Mouse (Mus musculus) CH12.LX (cell line): Measurements from ENCODE around the gene Ppy. TPM values are rescaled to one million over a fixed set of nuclear protein-coding genes. Genes with fewer than 3 reads are reported as not detected.

Experiments
- DNase-seq: peaks from one replicate; pipeline ENCODE4 v3.0.0-alpha.2; 2013; ENCODE audit errors: extremely low read depth
- H3K27ac ChIP-seq: 2 replicates; pipeline ENCODE4 v1.5.1; 2012; ENCODE audit warnings: low read depth, mild to moderate bottlenecking, control low read depth, moderate library complexity; ENCODE audit not compliant: insufficient read depth
- H3K27me3 ChIP-seq: replicated peaks from 2 replicates; pipeline ENCODE3; 2012; ENCODE audit warnings: inconsistent platforms
- H3K36me3 ChIP-seq, 2 experiments: replicated peaks in 1 of 2; 2 replicates each; pipeline versions ENCODE3 to v1.6.1; 2012; ENCODE audit warnings: inconsistent platforms in 1 of 2, low read length in 1 of 2, mild to moderate bottlenecking in 1 of 2, mixed read lengths in 1 of 2, moderate library complexity in 1 of 2; ENCODE audit not compliant: control insufficient read depth in 1 of 2, insufficient read depth in 1 of 2
- H3K4me1 ChIP-seq, 2 experiments: 2 replicates each; pipeline ENCODE4 v1.6.1; 2012; ENCODE audit warnings: inconsistent platforms in 1 of 2, moderate library complexity in 1 of 2; ENCODE audit not compliant: insufficient read depth in 2 of 2, control insufficient read depth in 1 of 2
- H3K4me2 ChIP-seq: 2 replicates; pipeline ENCODE4 v1.6.1; 2012; ENCODE audit warnings: low read depth, mild to moderate bottlenecking, control low read depth; ENCODE audit not compliant: poor library complexity, insufficient read depth, severe bottlenecking
- H3K4me3 ChIP-seq, 3 experiments: fragments of 150-350 bp in 1 of 3; sonication (generic) in 1 of 3; replicated peaks in 1 of 3; 2 replicates each; pipeline versions ENCODE3 to v1.5.1; 2011 to 2012; ENCODE audit warnings: low read depth in 2 of 3, low read length in 2 of 3, mild to moderate bottlenecking in 2 of 3, moderate library complexity in 2 of 3, control low read depth in 1 of 3, improper control_type of control experiment in 1 of 3, inconsistent platforms in 1 of 3, mixed read lengths in 1 of 3; ENCODE audit not compliant: poor library complexity in 1 of 3
- H3K79me2 ChIP-seq: replicated peaks from 2 replicates; pipeline ENCODE4 v1.6.1; 2012; ENCODE audit warnings: mild to moderate bottlenecking, moderate library complexity; ENCODE audit not compliant: control insufficient read depth, poor library complexity, insufficient read depth, severe bottlenecking; ENCODE audit errors: extremely low read depth
- H3K9ac ChIP-seq: 2 replicates; pipeline ENCODE4 v1.6.1; 2012; ENCODE audit warnings: low read depth, mild to moderate bottlenecking, control low read depth, moderate library complexity; ENCODE audit not compliant: insufficient read depth
- H3K9me3 ChIP-seq: replicated peaks from 2 replicates; pipeline ENCODE3; 2012; ENCODE audit warnings: low read length, inconsistent platforms, mixed read lengths
- BHLHE40 ChIP-seq: IDR thresholded peaks from 2 replicates; pipeline ENCODE4 v1.6.1; 2011; ENCODE audit warnings: mild to moderate bottlenecking, low read depth, low read length, improper control_type of control experiment
- CHD1 ChIP-seq: IDR thresholded peaks from 2 replicates; pipeline ENCODE4 v1.6.1; 2012; ENCODE audit warnings: low read depth, low read length, improper control_type of control experiment, inconsistent platforms
- CHD2 ChIP-seq: IDR thresholded peaks from 2 replicates; pipeline ENCODE4 v1.6.1; 2011; ENCODE audit warnings: low read length, improper control_type of control experiment
- CTCF ChIP-seq, 2 experiments: IDR thresholded peaks in 1 of 2; conservative IDR thresholded peaks in 1 of 2; 2 replicates each; pipeline ENCODE4 v1.5.1; 2011 to 2012; ENCODE audit warnings: low read depth in 2 of 2, low read length in 2 of 2, improper control_type of control experiment in 1 of 2, inconsistent platforms in 1 of 2, mild to moderate bottlenecking in 1 of 2, moderate library complexity in 1 of 2
- E2F4 ChIP-seq: IDR thresholded peaks from 2 replicates; pipeline ENCODE4 v1.6.1; 2011; ENCODE audit warnings: low read depth, low read length, improper control_type of control experiment; ENCODE audit not compliant: insufficient replicate concordance
- ELF1 ChIP-seq: IDR thresholded peaks from 2 replicates; pipeline ENCODE4 v1.6.1; 2014; ENCODE audit warnings: low read depth, mild to moderate bottlenecking, inconsistent platforms, low read length, improper control_type of control experiment
- EP300 ChIP-seq: IDR thresholded peaks from 2 replicates; pipeline ENCODE4 v1.6.1; 2011; ENCODE audit warnings: low read length, improper control_type of control experiment
- ETS1 ChIP-seq: conservative IDR thresholded peaks from 2 replicates; pipeline ENCODE4 v1.6.1; 2012; ENCODE audit warnings: low read depth, mild to moderate bottlenecking, inconsistent platforms, low read length, improper control_type of control experiment, moderate library complexity
- GABPA ChIP-seq: IDR thresholded peaks from 2 replicates; pipeline ENCODE4 v1.6.1; 2012; ENCODE audit warnings: low read depth, low read length, improper control_type of control experiment, inconsistent platforms; ENCODE audit not compliant: insufficient replicate concordance
- HCFC1 ChIP-seq: IDR thresholded peaks from 2 replicates; pipeline ENCODE4 v1.6.1; 2012; ENCODE audit warnings: low read depth, mild to moderate bottlenecking, inconsistent platforms, low read length, improper control_type of control experiment
- IRF4 ChIP-seq: IDR thresholded peaks from 2 replicates; pipeline ENCODE4 v1.6.1; 2014; ENCODE audit warnings: low read depth, mild to moderate bottlenecking, inconsistent platforms, low read length, improper control_type of control experiment
- JUN ChIP-seq: IDR thresholded peaks from 2 replicates; pipeline ENCODE4 v1.6.1; 2011; ENCODE audit warnings: low read depth, mild to moderate bottlenecking, low read length, improper control_type of control experiment, moderate library complexity; ENCODE audit not compliant: insufficient read depth
- JUND ChIP-seq: conservative IDR thresholded peaks from 2 replicates; pipeline ENCODE4 v1.6.1; 2011; ENCODE audit warnings: low read depth, low read length, improper control_type of control experiment
- KAT2A ChIP-seq: IDR thresholded peaks from 2 replicates; pipeline ENCODE4 v1.6.1; 2012; ENCODE audit warnings: low read length, improper control_type of control experiment, inconsistent platforms; ENCODE audit not compliant: insufficient replicate concordance
- MAFK ChIP-seq: IDR thresholded peaks from 2 replicates; pipeline ENCODE4 v1.6.1; 2011; ENCODE audit warnings: low read length, improper control_type of control experiment; ENCODE audit not compliant: insufficient replicate concordance
- MAX ChIP-seq: IDR thresholded peaks from 2 replicates; pipeline ENCODE4 v1.6.1; 2011; ENCODE audit warnings: low read length, improper control_type of control experiment
- MAZ ChIP-seq: IDR thresholded peaks from 2 replicates; pipeline ENCODE4 v1.6.1; 2012; ENCODE audit warnings: low read depth, mild to moderate bottlenecking, inconsistent platforms, low read length, improper control_type of control experiment, moderate library complexity
- MEF2A ChIP-seq: IDR thresholded peaks from 2 replicates; pipeline ENCODE4 v1.6.1; 2014; ENCODE audit warnings: low read depth, mild to moderate bottlenecking, inconsistent platforms, low read length, improper control_type of control experiment, borderline replicate concordance
- MXI1 ChIP-seq: IDR thresholded peaks from 2 replicates; pipeline ENCODE4 v1.6.1; 2011; ENCODE audit warnings: mild to moderate bottlenecking, low read depth, low read length, improper control_type of control experiment
- MYC ChIP-seq: IDR thresholded peaks from 2 replicates; pipeline ENCODE4 v1.6.1; 2011; ENCODE audit warnings: low read depth, mild to moderate bottlenecking, improper control_type of control experiment, low read length
- NELFE ChIP-seq: IDR thresholded peaks from 2 replicates; pipeline ENCODE4 v1.6.1; 2011; ENCODE audit warnings: low read depth, low read length, improper control_type of control experiment
- NRF1 ChIP-seq: IDR thresholded peaks from 2 replicates; pipeline ENCODE4 v1.6.1; 2014; ENCODE audit warnings: low read depth, mild to moderate bottlenecking, inconsistent platforms, low read length, improper control_type of control experiment, moderate library complexity
- PAX5 ChIP-seq: IDR thresholded peaks from 2 replicates; pipeline ENCODE4 v1.6.1; 2012; ENCODE audit warnings: low read length, inconsistent platforms, mixed read lengths
- POLR2A ChIP-seq: IDR thresholded peaks from 2 replicates; pipeline ENCODE4 v1.6.1; 2011; ENCODE audit warnings: low read depth, mild to moderate bottlenecking, improper control_type of control experiment, low read length
- POLR2AphosphoS2 ChIP-seq: IDR thresholded peaks from 2 replicates; pipeline ENCODE4 v1.6.1; 2011; ENCODE audit warnings: low read depth, low read length, improper control_type of control experiment
- RAD21 ChIP-seq: IDR thresholded peaks from 2 replicates; pipeline ENCODE4 v1.6.1; 2011; ENCODE audit warnings: low read depth, mild to moderate bottlenecking, low read length, improper control_type of control experiment, moderate library complexity
- RCOR1 ChIP-seq: conservative IDR thresholded peaks from 2 replicates; pipeline ENCODE4 v1.6.1; 2012; ENCODE audit warnings: low read depth, mild to moderate bottlenecking, inconsistent platforms, low read length, improper control_type of control experiment
- SIN3A ChIP-seq: IDR thresholded peaks from 2 replicates; pipeline ENCODE4 v1.6.1; 2012; ENCODE audit warnings: low read length, improper control_type of control experiment, inconsistent platforms
- SMC3 ChIP-seq: IDR thresholded peaks from 2 replicates; pipeline ENCODE4 v1.6.1; 2011; ENCODE audit warnings: low read depth, low read length, improper control_type of control experiment
- TBP ChIP-seq: conservative IDR thresholded peaks from 2 replicates; pipeline ENCODE4 v1.6.1; 2011; ENCODE audit warnings: low read depth, low read length, improper control_type of control experiment
- TCF12 ChIP-seq: IDR thresholded peaks from 2 replicates; pipeline ENCODE4 v1.6.1; 2014; ENCODE audit warnings: low read depth, mild to moderate bottlenecking, inconsistent platforms, low read length, improper control_type of control experiment
- UBTF ChIP-seq: IDR thresholded peaks from 2 replicates; pipeline ENCODE4 v1.6.1; 2012; ENCODE audit warnings: low read depth, mild to moderate bottlenecking, inconsistent platforms, low read length, improper control_type of control experiment, moderate library complexity
- USF1 ChIP-seq: IDR thresholded peaks from 2 replicates; pipeline ENCODE4 v1.6.1; 2014; ENCODE audit warnings: low read depth, mild to moderate bottlenecking, inconsistent platforms, low read length, improper control_type of control experiment
- USF2 ChIP-seq: conservative IDR thresholded peaks from 2 replicates; pipeline ENCODE4 v1.6.1; 2011; ENCODE audit warnings: low read depth, low read length, improper control_type of control experiment
- ZC3H11A ChIP-seq: IDR thresholded peaks from 2 replicates; pipeline ENCODE4 v1.6.1; 2012; ENCODE audit warnings: low read depth, mild to moderate bottlenecking, inconsistent platforms, low read length, improper control_type of control experiment
- ZKSCAN1 ChIP-seq: IDR thresholded peaks from 2 replicates; pipeline ENCODE4 v1.6.1; 2012; ENCODE audit warnings: low read depth, inconsistent platforms, low read length, improper control_type of control experiment, borderline replicate concordance
- ZMIZ1 ChIP-seq: IDR thresholded peaks from 2 replicates; pipeline ENCODE4 v1.6.1; 2012; ENCODE audit warnings: low read depth, mild to moderate bottlenecking, inconsistent platforms, low read length, improper control_type of control experiment
- ZNF384 ChIP-seq: IDR thresholded peaks from 2 replicates; pipeline ENCODE4 v1.6.1; 2012; ENCODE audit warnings: low read depth, low read length, improper control_type of control experiment, inconsistent platforms
- dilution Hi-C: fragments of 300-500 bp; cut with MboI; formaldehyde crosslinking; loops from 2 replicates; pipeline ENCODE4 v1.14.3; 2020; ENCODE audit warnings: low sequenced_read_pairs; ENCODE audit not compliant: extremely low pct_unique_long_range_greater_than_20kb, extremely low pct_ligation_motif_present
- in situ Hi-C: fragments of 300-500 bp; cut with MboI; formaldehyde crosslinking; loops from 3 replicates; pipeline ENCODE4 v1.14.3; 2019; ENCODE audit warnings: low sequenced_read_pairs, low pct_ligation_motif_present, low pct_unique_long_range_greater_than_20kb, mixed read lengths
- polyA plus RNA-seq: library from polyadenylated mRNA; unstranded; fragments of >175 nt; gene quantifications from 2 replicates; pipeline ENCODE4 v1.2.1, GENCODE M21; 2012; ENCODE audit warnings: low read depth; ENCODE audit not compliant: insufficient read length
- total RNA-seq, 2 experiments: library from RNA; depleted of rRNA; stranded (reverse); fragments of 300-350 nt in 1 of 2; fragments of >200 nt in 1 of 2; gene quantifications; 2 replicates each; pipeline ENCODE4 v1.2.3; 2012 to 2014

Gene Ppy
- total and polyA plus RNA-seq, 3 experiments = not detected

DNA sequence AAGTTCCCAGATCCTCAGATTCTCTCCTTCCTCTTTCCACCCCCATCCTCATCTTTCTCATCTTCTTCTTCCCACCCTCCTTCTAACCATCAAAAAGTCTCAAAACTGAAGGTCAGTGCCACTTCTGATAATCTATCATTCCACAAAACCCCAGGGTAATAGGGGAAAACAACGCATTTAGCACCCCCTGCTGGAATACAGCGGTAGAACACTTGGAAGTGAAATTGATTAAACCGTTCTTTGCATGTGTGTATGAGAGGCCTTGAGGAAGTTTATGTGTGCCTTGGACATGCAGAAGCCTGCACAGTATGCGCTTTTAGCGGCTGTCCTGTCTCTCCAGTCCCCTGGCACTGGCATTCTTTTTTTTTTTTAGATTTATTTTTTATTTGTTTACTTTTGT is 39.4 kb upstream of the Ppy start:
- Histone ChIP-seq H3K9ac (no peak overlapping the region), H3K27me3 (peaks cover 64% of the 10 kb centered on the region), H3K79me2 (no peaks in the 10 kb centered on the region), H3K9me3 (peaks cover 2% of the 10 kb centered on the region), H3K4me3 (no peak overlapping the region), H3K4me2 (no peak overlapping the region), H3K4me1 (peaks cover 0 to 7% of the 10 kb centered on the region in 2 experiments; a peak in 2 of 4 replicates), H3K36me3 (no peaks in the 10 kb centered on the region), H3K27ac (no peak overlapping the region)
- dilution Hi-C loops = no loop called here
- DNase-seq = peak; percentile 86
- TF ChIP-seq TBP = no peak
- TF ChIP-seq IRF4 = peak; percentile 19; the same call in 1 of the 2 replicates
- 0 out of 2 replicates have a peak, but pooled peaks have one; percentile 5 for TF ChIP-seq ELF1
- no peak for TF ChIP-seq BHLHE40
- peak; percentile 53; the same call in 1 of the 2 replicates for TF ChIP-seq NELFE
- TF ChIP-seq SIN3A = no peak
- no peak for TF ChIP-seq USF2
- TF ChIP-seq CTCF (conservative IDR thresholded peaks at IDR 0.05 in 1 of 2, IDR thresholded peaks at IDR 0.05 in 1 of 2; ENCODE audit: low read depth in 2 of 2, low read length in 2 of 2) = peak; percentile 90 to 98
- TF ChIP-seq MAX = no peak
- no peak for TF ChIP-seq EP300
- no peak for TF ChIP-seq MYC
- no peak for TF ChIP-seq ZNF384
- TF ChIP-seq TCF12 = no peak
- no peak for TF ChIP-seq UBTF
- TF ChIP-seq POLR2AphosphoS2 = no peak
- TF ChIP-seq RAD21 = peak; percentile 89
- no peak for TF ChIP-seq USF1
- TF ChIP-seq RCOR1 = no peak
- no peak for TF ChIP-seq KAT2A
- peak; percentile 91 for TF ChIP-seq SMC3
- TF ChIP-seq ZC3H11A = peak; percentile 58
- peak; percentile 27; the same call in 1 of the 2 replicates for TF ChIP-seq MEF2A
- no peak for TF ChIP-seq CHD2
- TF ChIP-seq GABPA = no peak
- TF ChIP-seq MAFK = no peak
- TF ChIP-seq HCFC1 = no peak
- TF ChIP-seq MAZ = no peak
- 0 out of 2 replicates have a peak, but pooled peaks have one; percentile 32 for TF ChIP-seq JUND
- TF ChIP-seq ETS1 = no peak
- no peak for TF ChIP-seq NRF1
- no peak for TF ChIP-seq ZMIZ1
- no peak for TF ChIP-seq MXI1
- TF ChIP-seq PAX5 = no peak
- TF ChIP-seq E2F4 = no peak
- TF ChIP-seq CHD1 = no peak
- TF ChIP-seq ZKSCAN1 = no peak
- no peak for TF ChIP-seq JUN
- no peak for TF ChIP-seq POLR2A
- in situ Hi-C loops = no loop called here
